ENCODE assay signal across 8 mouse cellular contexts in genomic region chr8:56294373-56294877, GRCm38 (mm10). TPM values are rescaled to one million over a fixed set of nuclear protein-coding genes. Genes with fewer than 3 reads are reported as not detected.
DNase-seq lines count a peak whose midpoint lies in the region; ATAC-seq and TF ChIP-seq lines count a peak whose summit lies in the region.

TSS of gene Hpgd (plus strand) at chr8:56294585.

- no peak within 1 kb of the TSS for H3K27ac ChIP-seq in left cerebral cortex, adult 2 months
- H3K27ac ChIP-seq in heart, embryonic 14.5 days (replicated peaks in 1 of 2; ENCODE audit: control insufficient read depth in 1 of 2, insufficient read depth in 1 of 2, low read depth in 2 of 2, low read length in 2 of 2), result no peak within 1 kb of the TSS
- H3K27ac ChIP-seq in kidney, postnatal 0 days, result no peak within 1 kb of the TSS
- H3K27ac ChIP-seq in neural tube, embryonic 15.5 days (replicated peaks), result no peak within 1 kb of the TSS

- H3K4me1 ChIP-seq in heart, embryonic 14.5 days (ENCODE audit: control insufficient read depth in 2 of 2, insufficient read depth in 2 of 2, low read length in 2 of 2), result peaks cover 0 to 6% of the 10 kb centered on the region in 2 experiments; a peak in 2 of 4 replicates
- H3K4me1 ChIP-seq in kidney, postnatal 0 days (replicated peaks; ENCODE audit: insufficient read depth, low read length), result no peaks in the 10 kb centered on the region
- peaks cover 3% of the 10 kb centered on the region for H3K4me1 ChIP-seq in lung, adult 2 months (ENCODE audit: control insufficient read depth, insufficient read depth, low read length)
- H3K4me1 ChIP-seq in neural tube, embryonic 15.5 days, result peaks cover 16% of the 10 kb centered on the region

- ATAC-seq in erythroblast, adult 5-6 weeks (replicated peaks; ENCODE audit: low FRiP score, poor library complexity, severe bottlenecking), result no peak
- ATAC-seq in heart, embryonic 14.5 days (ENCODE audit: insufficient number of reproducible peaks, insufficient read depth, low FRiP score, low read depth), result no peak; the same call in 1 of the 2 replicates
- ATAC-seq in kidney, postnatal 0 days (replicated peaks; ENCODE audit: low FRiP score, low read depth), result peak; percentile 84; the same call in 1 of the 2 replicates
- ATAC-seq in neural tube, embryonic 15.5 days (ENCODE audit: low FRiP score), result peak; percentile 84

- under 1% methylated on average over 33 of the region's 33 CpGs for WGBS in heart, embryonic 14.5 days
- whole genome bisulfite sequencing in kidney, postnatal 0 days, result 0% methylated on average over 33 of the region's 33 CpGs
- under 1% methylated on average over 33 of the region's 33 CpGs for WGBS in lung, adult 2 months
- WGBS in neural tube, embryonic 15.5 days, result under 1% methylated on average over 33 of the region's 33 CpGs

- intact Hi-C loops in left cerebral cortex, adult 2 months (cut with DNase I), result no loop called here

- H3K9me3 ChIP-seq in heart, embryonic 14.5 days (ENCODE audit: control insufficient read depth, low read length), result no peaks in the 10 kb centered on the region
- no peaks in the 10 kb centered on the region for H3K9me3 ChIP-seq in kidney, postnatal 0 days (replicated peaks; ENCODE audit: low read length)
- H3K9me3 ChIP-seq in neural tube, embryonic 15.5 days (replicated peaks), result no peaks in the 10 kb centered on the region

- TF ChIP-seq CTCF in left cerebral cortex, adult 2 months (IDR thresholded peaks at IDR 0.05), result no peak
- TF ChIP-seq CTCF in kidney, postnatal 0 days (IDR thresholded peaks at IDR 0.05; ENCODE audit: low read depth), result no peak
- TF ChIP-seq CTCF in lung, adult 2 months (IDR thresholded peaks at IDR 0.05; ENCODE audit: insufficient read depth, low read length), result no peak

- peak within 1 kb of the TSS; percentile 72 for H3K9ac ChIP-seq in heart, embryonic 14.5 days (ENCODE audit: low read length)
- peak within 1 kb of the TSS; percentile 29 for H3K9ac ChIP-seq in kidney, postnatal 0 days (ENCODE audit: low read depth, low read length)
- peak within 1 kb of the TSS; percentile 57 for H3K9ac ChIP-seq in neural tube, embryonic 15.5 days (replicated peaks)

- TF ChIP-seq POLR2A in lung, adult 2 months (IDR thresholded peaks at IDR 0.05; ENCODE audit: borderline replicate concordance, extremely low read depth, low read depth, low read length), result peak; percentile 99

- peak within 1 kb of the TSS; percentile 89 for H3K4me2 ChIP-seq in heart, embryonic 14.5 days (ENCODE audit: low read length)
- H3K4me2 ChIP-seq in kidney, postnatal 0 days (ENCODE audit: low read length), result peak within 1 kb of the TSS; percentile 60
- H3K4me2 ChIP-seq in neural tube, embryonic 15.5 days, result peak within 1 kb of the TSS; percentile 95

- DNase-seq in left cerebral cortex, adult 2 months (ENCODE audit: extremely low spot score in 1 of 2, low spot score in 2 of 2), result peak; percentile 16 to 18
- DNase-seq in left cerebral cortex, adult 11 months (ENCODE audit: low spot score), result no peak
- peak; percentile 75 for DNase-seq in kidney, postnatal 0 days (ENCODE audit: low spot score)
- DNase-seq in lung, adult 2 months, result peak; percentile 67
- DNase-seq in yolk sac, embryonic 10.5 days (ENCODE audit: low spot score), result peak; percentile 43

- no peaks in the 10 kb centered on the region for H3K36me3 ChIP-seq in heart, embryonic 14.5 days (ENCODE audit: control insufficient read depth, insufficient read depth, low read length)
- no peaks in the 10 kb centered on the region for H3K36me3 ChIP-seq in kidney, postnatal 0 days (ENCODE audit: insufficient read depth, low read length)
- H3K36me3 ChIP-seq in neural tube, embryonic 15.5 days, result no peaks in the 10 kb centered on the region

- H3K4me3 ChIP-seq in left cerebral cortex, adult 2 months, result peak within 1 kb of the TSS; percentile 49
- peak within 1 kb of the TSS; percentile 49 to 57 for H3K4me3 ChIP-seq in heart, embryonic 14.5 days (ENCODE audit: control insufficient read depth in 1 of 2, insufficient read depth in 1 of 2, low read depth in 1 of 2, low read length in 2 of 2)
- peak within 1 kb of the TSS; percentile 47 for H3K4me3 ChIP-seq in kidney, postnatal 0 days (replicated peaks; ENCODE audit: low read depth, low read length)
- peak within 1 kb of the TSS; percentile 70 for H3K4me3 ChIP-seq in lung, adult 2 months (replicated peaks; ENCODE audit: extremely low read depth, low read depth, low read length)
- H3K4me3 ChIP-seq in neural tube, embryonic 15.5 days (replicated peaks), result peak within 1 kb of the TSS; percentile 59

- H3K27me3 ChIP-seq in heart, embryonic 14.5 days (ENCODE audit: control insufficient read depth, insufficient read depth, low read length), result peaks cover 15% of the 10 kb centered on the region; the same call in 1 of the 2 replicates
- no peaks in the 10 kb centered on the region for H3K27me3 ChIP-seq in kidney, postnatal 0 days (ENCODE audit: insufficient read depth, low read length)
- H3K27me3 ChIP-seq in neural tube, embryonic 15.5 days (replicated peaks), result 0 out of 2 replicates have a peak, but pooled peaks cover 8% of the 10 kb centered on the region

RNA-seq across cellular contexts. Expression of gene Hpgd, which starts in this region (rescaled TPM):
- 1 to 10 TPM; 3.2 to 4.1 TPM for total RNA-seq in left cerebral cortex, adult 2 months (2021)
- 12.5 and 31.7 TPM in 2 replicates for total RNA-seq in erythroblast, adult 5-6 weeks (2015; ENCODE audit: low replicate concordance)
- 14.5 and 20.5 TPM in 2 replicates for total RNA-seq in erythroblast, adult 5-6 weeks (2017; ENCODE audit: low replicate concordance)
- polyA plus RNA-seq in heart, embryonic 14.5 days (2014; fragmentation: Nextera tagmentation; extraction: Ambion mirVana), result 20.7 and 21.0 TPM in 2 replicates
- 27.7 and 29.9 TPM in 2 replicates for polyA plus RNA-seq in kidney, postnatal 0 days (2015; fragmentation: Nextera tagmentation; extraction: Ambion mirVana)
- polyA plus RNA-seq in lung, adult 2 months (2012; rRNA removed), result 146 and 213 TPM in 2 replicates
- 4.3 and 25.5 TPM in 2 replicates for polyA plus RNA-seq in neural tube, embryonic 15.5 days (2015; fragmentation: Nextera tagmentation; extraction: Ambion mirVana)

Comparison
In these comparisons a context has a peak if more than half of its experiments do, and no peak if none do; other contexts are left out.
1. ATAC-seq: peak in kidney, postnatal 0 days (single experiment) and neural tube, embryonic 15.5 days (single experiment); none in erythroblast, adult 5-6 weeks (single experiment) and heart, embryonic 14.5 days (single experiment).
2. Peak in every context shown above with its lines, with median percentiles within 50 percentile points of each other: H3K4me3 ChIP-seq, H3K4me2 ChIP-seq and H3K9ac ChIP-seq.